Mouse (Mus musculus) layer of hippocampus, postnatal 25 days (tissue): ENCODE measurements around the gene Tanc1. TPM values are rescaled to one million over a fixed set of nuclear protein-coding genes. Genes with fewer than 3 reads are reported as not detected.

ENCODE experiments used
- DNase-seq, 2 experiments: peaks; one replicate each; pipeline ENCODE4 v3.0.0; 2022; ENCODE audit warnings: mixed read lengths in 2 of 2, low spot score in 1 of 2; ENCODE audit errors: extremely low spot score in 1 of 2
- total RNA-seq, 2 experiments: library from RNA; stranded (reverse); gene quantifications; 2 replicates each; pipeline ENCODE4 v1.2.3; 2021

Tanc1 gene
- total RNA-seq, 2 experiments from 2014 or later = 93.6 to 107 TPM

- DNase-seq = no peak
Observed at GRCm38 (mm10) chr2:59612733-59613473, 1.1 kb downstream of the Tanc1 start.

- no peak for DNase-seq
Observed at GRCm38 (mm10) chr2:59613474-59614019, 1.7 kb downstream of the Tanc1 start.

- no peak for DNase-seq
Observed at GRCm38 (mm10) chr2:59616890-59617289, 5.0 kb downstream of the Tanc1 start.

GRCm38 (mm10) chr2:59618996-59619395 lies 7.2 kb downstream of the Tanc1 start:
- DNase-seq = no peak

- DNase-seq = no peak
Observed at GRCm38 (mm10) chr2:59620601-59621000, 8.8 kb downstream of the Tanc1 start.

- DNase-seq = no peak
Observed at GRCm38 (mm10) chr2:59622514-59623139, 10.8 kb downstream of the Tanc1 start.

- DNase-seq = no peak
Observed at GRCm38 (mm10) chr2:59623858-59624257, 12.0 kb downstream of the Tanc1 start.

- no peak for DNase-seq
Observed at GRCm38 (mm10) chr2:59625416-59625815, 13.6 kb downstream of the Tanc1 start.

- DNase-seq = no peak
Observed at GRCm38 (mm10) chr2:59625927-59626326, 14.1 kb downstream of the Tanc1 start.

GRCm38 (mm10) chr2:59626422-59626821 lies 14.6 kb downstream of the Tanc1 start:
- no peak for DNase-seq

GRCm38 (mm10) chr2:59627502-59627901 lies 15.7 kb downstream of the Tanc1 start:
- no peak for DNase-seq

GRCm38 (mm10) chr2:59628057-59628901 lies 16.4 kb downstream of the Tanc1 start:
- DNase-seq = no peak

- no peak for DNase-seq
Observed at GRCm38 (mm10) chr2:59629829-59630228, 18.0 kb downstream of the Tanc1 start.

GRCm38 (mm10) chr2:59631406-59631805 lies 19.6 kb downstream of the Tanc1 start:
- DNase-seq = no peak

- DNase-seq = no peak
Observed at GRCm38 (mm10) chr2:59633761-59634430, 22.1 kb downstream of the Tanc1 start.

GRCm38 (mm10) chr2:59637040-59637785 lies 25.4 kb downstream of the Tanc1 start:
- DNase-seq = no peak

GRCm38 (mm10) chr2:59642722-59643121 lies 30.9 kb downstream of the Tanc1 start:
- DNase-seq = no peak

- DNase-seq = peak in 1 of 2 experiments; percentile 33
Observed at GRCm38 (mm10) chr2:59644816-59645215, 33.0 kb downstream of the Tanc1 start.

- peak in 1 of 2 experiments; percentile 45 for DNase-seq
Observed at GRCm38 (mm10) chr2:59645515-59645914, 33.7 kb downstream of the Tanc1 start.
